Mouse (Mus musculus) hematopoietic stem cell, adult 5-6 weeks (primary cell): ENCODE data around the gene Col7a1. TPM values are rescaled to one million over a fixed set of nuclear protein-coding genes. Genes with fewer than 3 reads are reported as not detected.

Experiments used
- total RNA-seq: library from RNA; stranded (forward); fragments of 172-1452, 232-1000 nt; gene quantifications from 2 replicates; pipeline ENCODE4 v1.2.3, GENCODE M21; 2017

Col7a1 gene
- total RNA-seq, 1 experiment from 2014 or later = not detected

Other genes starting within 250 kb of the Col7a1 start
- 56.8 and 67.9 TPM in 2 replicates for gene Ip6k2, start 169.8 kb upstream of the Col7a1 start, total RNA-seq
- 1.7 and 2.9 TPM in 2 replicates for gene Nckipsd, start 145.2 kb upstream of the Col7a1 start, total RNA-seq
- gene Celsr3, start 127.3 kb upstream of the Col7a1 start, total RNA-seq = 2.2 TPM in 1 of 2 replicates, not detected in the other
- gene Slc26a6, start 100.3 kb upstream of the Col7a1 start, total RNA-seq = 1.8 and 1.9 TPM in 2 replicates
- 0.65 TPM in 1 of 2 replicates, not detected in the other for gene Tmem89, start 39.0 kb upstream of the Col7a1 start, total RNA-seq
- 163 and 254 TPM in 2 replicates for gene Uqcrc1, start 17.0 kb upstream of the Col7a1 start, total RNA-seq
- not detected in 2 replicates for gene Ucn2, start 32.4 kb downstream of the Col7a1 start, total RNA-seq
- 15.3 and 40.1 TPM in 2 replicates for gene Pfkfb4, start 38.2 kb downstream of the Col7a1 start, total RNA-seq
- 416 and 906 TPM in 2 replicates for gene Shisa5, start 85.0 kb downstream of the Col7a1 start, total RNA-seq
- gene Trex1, start 106.1 kb downstream of the Col7a1 start, total RNA-seq = 5.9 and 13.9 TPM in 2 replicates
- gene Atrip, start 120.5 kb downstream of the Col7a1 start, total RNA-seq = 20.9 and 25.5 TPM in 2 replicates
- 13.3 and 17.6 TPM in 2 replicates for gene Ccdc51, start 128.9 kb downstream of the Col7a1 start, total RNA-seq
- gene Tma7, start 129.0 kb downstream of the Col7a1 start, total RNA-seq = 60.9 and 142 TPM in 2 replicates
- gene Plxnb1, start 141.8 kb downstream of the Col7a1 start, total RNA-seq = 0.60 and 1.1 TPM in 2 replicates
- not detected in 2 replicates for gene Fbxw21, start 208.5 kb downstream of the Col7a1 start, total RNA-seq
- not detected in 2 replicates for gene Fbxw13, start 242.4 kb downstream of the Col7a1 start, total RNA-seq